Mouse (Mus musculus) bone marrow, adult 2 months (tissue): ENCODE measurements at regions not wholly inside any gene's neighbourhood (a gene's known extent, or its start where the extent isn't known, plus 50 kb on each side); places are given as distances from the start of the nearest gene placed in this dataset.

Source experiments
- CTCF ChIP-seq: fragments of 200-500 bp; IDR thresholded peaks from 2 replicates; pipeline ENCODE4 v1.5.1; 2011; ENCODE audit warnings: low read length, control low read depth; ENCODE audit not compliant: control insufficient read depth, insufficient read depth
- POLR2A ChIP-seq: fragments of 200-500 bp; IDR thresholded peaks from 2 replicates; pipeline ENCODE4 v1.6.1; 2011; ENCODE audit warnings: low read depth, mild to moderate bottlenecking, control low read depth, low read length, borderline replicate concordance; ENCODE audit not compliant: control insufficient read depth

DNA sequence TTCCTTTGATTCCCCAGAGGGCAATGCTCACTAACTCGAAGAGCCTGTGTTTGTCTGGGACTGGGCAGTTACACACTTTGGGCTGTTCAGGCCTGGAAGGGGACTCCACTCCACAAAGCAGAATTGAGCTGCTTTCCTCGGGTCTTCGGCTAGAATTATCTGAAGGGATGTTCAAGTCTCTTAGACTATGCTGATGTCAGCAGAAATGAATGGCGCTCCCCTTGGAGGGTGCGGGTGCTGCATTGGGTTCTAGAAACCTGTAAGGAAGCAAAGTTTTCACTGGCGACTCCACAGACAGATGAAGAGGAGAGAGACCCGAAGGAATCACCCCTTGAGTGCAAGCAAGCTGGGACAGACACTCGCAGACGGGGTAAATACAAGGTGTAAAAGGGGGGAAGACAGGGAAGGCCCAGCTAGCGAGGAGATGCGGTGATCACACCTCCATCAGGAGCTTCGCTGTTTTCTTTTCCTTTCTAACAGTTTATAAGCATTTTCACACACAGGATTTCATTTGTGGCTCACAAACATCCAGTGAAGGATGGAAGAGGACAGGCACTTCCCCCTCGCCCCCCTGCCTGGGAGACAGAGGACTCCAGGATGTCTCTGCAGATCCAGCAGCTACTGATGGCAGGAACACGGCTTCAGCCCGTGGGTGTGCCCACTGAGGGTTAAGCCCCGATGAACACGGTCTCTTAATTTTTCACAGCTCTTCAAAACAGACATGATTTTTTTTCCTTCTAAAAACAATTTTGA is 314.2 kb downstream of the Gm49356 start:
- TF ChIP-seq CTCF (no peak), POLR2A (no peak)
